Mouse (Mus musculus) splenic B cell, adult 2 months (primary cell): ENCODE data around the gene Gng5.

Experiments
- DNase-seq: peaks from one replicate; pipeline ENCODE4 v3.0.0-alpha.2; 2011; ENCODE audit warnings: low read depth, low spot score
- H3K27me3 ChIP-seq: 2 replicates; pipeline ENCODE4 v1.6.1; 2012; ENCODE audit warnings: mild to moderate bottlenecking, low read length, moderate library complexity, mixed read lengths; ENCODE audit not compliant: control insufficient read depth, poor library complexity, insufficient read depth, severe bottlenecking
- H3K36me3 ChIP-seq: 2 replicates; pipeline ENCODE4 v1.6.1; 2012; ENCODE audit warnings: mild to moderate bottlenecking, low read length, moderate library complexity, mixed read lengths; ENCODE audit not compliant: control insufficient read depth, poor library complexity, insufficient read depth, severe bottlenecking

The Gng5 gene

DNA sequence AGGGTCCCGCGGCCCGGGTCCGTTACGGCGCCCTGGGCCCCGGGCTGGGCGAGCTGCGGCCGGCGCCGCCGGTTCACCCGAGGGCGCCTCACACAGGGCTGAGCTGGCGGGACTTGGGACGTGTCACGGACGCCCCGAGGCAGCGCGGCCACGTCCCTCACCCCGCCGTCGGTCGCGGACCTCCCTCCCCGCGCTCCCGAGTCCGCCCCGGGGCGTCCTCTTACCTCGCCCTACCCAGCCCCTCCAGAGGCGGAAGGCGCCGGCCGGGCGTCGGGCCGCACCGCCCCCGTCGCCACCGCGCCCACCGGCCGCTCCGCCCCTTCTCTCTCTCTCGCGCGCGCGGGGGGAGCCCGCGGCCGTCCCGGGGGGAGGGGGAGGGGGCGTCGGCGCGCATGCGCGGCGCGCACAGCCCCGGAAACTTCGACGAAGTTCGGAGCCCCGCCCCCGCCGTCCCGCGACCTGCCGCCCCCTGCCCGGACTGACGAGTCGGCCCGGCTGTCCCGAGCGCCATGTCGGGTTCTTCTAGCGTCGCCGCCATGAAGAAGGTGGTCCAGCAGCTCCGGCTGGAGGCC is at the start of gene Gng5, which contains the start of gene Spata1:
TSS of gene Gng5 (plus strand) at position 377 of the 572 bp plus-strand sequence.
TSS of gene Spata1 (minus strand) at position 323 of the 572 bp plus-strand sequence.
- Histone ChIP-seq H3K27me3 (no peaks in the 10 kb centered on the region; the same call in 1 of the 2 replicates), H3K36me3 (peaks cover 2% of the 10 kb centered on the region; the same call in 1 of the 2 replicates)
- peak; percentile 94 for DNase-seq

DNA sequence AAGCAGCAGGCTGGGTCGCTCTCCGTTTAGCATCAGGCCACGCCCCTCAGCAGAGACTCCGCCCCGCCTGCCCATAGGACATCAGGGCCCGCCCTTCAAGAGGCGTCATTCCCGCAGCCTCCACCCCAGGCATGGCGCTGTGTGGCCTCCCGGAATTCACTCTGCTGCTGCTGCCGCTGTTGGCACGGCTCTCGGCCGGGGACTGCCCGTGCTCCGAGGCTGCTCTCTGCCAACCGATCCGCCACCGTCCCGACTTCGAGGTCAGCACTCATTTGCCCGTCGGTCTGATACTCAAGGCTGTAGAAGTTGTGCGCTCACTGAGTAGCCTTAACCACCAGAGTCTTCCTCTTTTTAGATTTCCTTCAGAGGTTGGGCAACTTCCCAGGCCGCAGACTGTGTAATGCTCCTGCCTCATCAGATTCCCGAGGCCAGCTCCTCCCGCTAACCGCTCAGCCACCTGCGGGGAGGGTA is 49.2 kb upstream of the Gng5 start:
- 0 out of 2 replicates have a peak, but pooled peaks cover 1% of the 10 kb centered on the region for H3K36me3 ChIP-seq
- DNase-seq = peak; percentile 91

DNA sequence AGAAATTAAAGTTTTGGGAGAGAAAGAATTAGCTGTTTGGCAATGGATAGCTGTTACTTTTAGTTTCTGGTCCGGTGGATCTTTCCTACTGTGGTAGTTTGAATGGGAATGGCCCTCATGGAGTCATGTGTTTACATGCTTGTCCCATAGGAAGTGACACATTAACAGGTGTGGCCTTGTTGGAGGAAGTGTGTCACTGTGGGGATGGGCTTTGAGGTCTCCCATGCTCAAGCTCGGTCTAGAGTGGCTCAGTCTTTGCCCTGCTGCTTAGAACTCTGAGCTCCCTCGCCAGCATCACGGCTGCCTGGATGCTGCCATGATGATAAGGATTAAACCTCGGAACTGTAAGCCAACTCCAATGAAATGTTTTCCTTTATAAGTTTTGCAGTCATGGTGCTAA is 48.2 kb upstream of the Gng5 start:
- peak; percentile 6 for DNase-seq
- Histone ChIP-seq H3K27me3 (no peaks in the 10 kb centered on the region), H3K36me3 (0 out of 2 replicates have a peak, but pooled peaks cover 1% of the 10 kb centered on the region)

More for the DNA sequence above, 49.2 kb upstream of the Gng5 start:
- no peaks in the 10 kb centered on the region for H3K27me3 ChIP-seq

DNA sequence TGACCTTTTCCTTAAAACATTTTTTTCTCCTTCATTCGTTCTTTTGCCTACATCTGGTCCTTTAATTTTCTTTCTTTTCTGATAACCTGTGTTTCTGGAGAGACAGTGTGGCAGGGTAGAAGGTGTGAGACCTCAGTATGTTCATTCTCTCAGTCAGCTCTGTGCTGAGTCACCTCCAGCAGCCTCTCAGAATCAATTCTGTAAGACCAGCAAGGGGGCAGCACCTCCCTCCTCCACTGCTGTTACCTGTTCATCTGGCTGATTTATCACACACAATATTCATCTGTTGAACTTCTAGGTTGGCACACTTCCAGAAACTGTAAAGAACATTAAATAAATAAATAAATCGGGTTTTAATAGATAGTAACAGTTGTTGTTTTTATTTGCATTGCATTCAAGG is 36.7 kb upstream of the Gng5 start:
- Histone ChIP-seq H3K36me3 (no peaks in the 10 kb centered on the region), H3K27me3 (no peaks in the 10 kb centered on the region)
- no peak for DNase-seq

DNA sequence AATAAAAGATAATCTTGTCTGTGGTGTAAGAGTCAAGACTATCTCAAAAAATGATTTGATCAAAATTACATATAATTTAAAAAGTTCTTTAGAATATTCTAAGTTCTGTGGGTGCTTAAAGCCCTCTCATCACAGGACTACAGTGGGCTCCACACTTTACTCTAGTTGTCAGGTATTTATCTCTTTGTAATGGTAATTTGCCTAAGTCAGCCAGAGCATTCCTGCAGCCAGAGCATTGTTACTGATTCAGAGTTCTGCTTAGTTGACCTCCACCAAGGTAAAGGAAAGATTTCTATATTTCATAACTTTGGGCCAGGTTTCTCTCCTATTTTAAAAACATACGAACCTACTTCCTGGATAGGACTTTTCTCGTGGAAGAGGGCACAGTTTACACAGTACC is 30.4 kb upstream of the Gng5 start:
- no peak for DNase-seq
- H3K36me3 ChIP-seq = no peaks in the 10 kb centered on the region
- no peaks in the 10 kb centered on the region for H3K27me3 ChIP-seq

DNA sequence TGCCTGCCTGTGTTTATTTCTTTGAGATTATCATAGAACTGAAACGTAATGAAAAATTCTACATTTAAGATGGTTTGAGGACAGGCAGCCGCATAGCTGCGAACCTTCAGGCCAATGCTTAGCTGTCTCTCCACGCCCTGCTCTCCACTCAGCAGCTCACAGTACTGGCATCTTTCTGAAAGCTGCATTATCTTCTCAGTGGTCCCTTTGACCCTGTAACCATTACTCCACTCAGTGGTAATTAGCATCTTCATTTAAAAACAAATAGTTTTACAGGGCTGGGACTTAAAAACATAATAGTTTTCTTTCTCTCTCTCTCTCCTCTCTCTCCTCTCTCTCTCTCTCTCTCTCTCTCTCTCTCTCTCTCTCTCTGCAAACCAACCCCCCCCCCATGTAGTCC is 26.9 kb upstream of the Gng5 start:
- Histone ChIP-seq H3K36me3 (no peaks in the 10 kb centered on the region), H3K27me3 (no peaks in the 10 kb centered on the region)
- no peak for DNase-seq

DNA sequence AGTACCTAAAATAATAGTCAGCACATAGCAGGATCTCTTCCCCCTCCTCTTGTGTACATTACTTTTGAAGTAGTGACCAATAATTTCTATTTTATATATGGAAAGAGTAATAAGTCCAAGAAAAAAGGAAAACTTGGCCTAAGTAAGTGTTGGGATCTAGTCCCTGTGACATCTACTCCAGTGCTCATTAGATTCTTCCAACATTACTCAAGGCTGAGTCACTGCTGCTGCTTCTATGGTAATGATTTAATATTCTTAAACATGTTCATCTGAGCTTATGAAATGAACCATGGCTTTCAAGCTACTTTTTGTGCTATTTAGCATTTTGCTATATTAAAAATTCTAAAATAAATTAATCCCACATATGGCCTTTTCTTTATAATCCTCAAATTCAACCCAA is 25.9 kb upstream of the Gng5 start:
- no peak for DNase-seq
- no peaks in the 10 kb centered on the region for H3K36me3 ChIP-seq

DNA sequence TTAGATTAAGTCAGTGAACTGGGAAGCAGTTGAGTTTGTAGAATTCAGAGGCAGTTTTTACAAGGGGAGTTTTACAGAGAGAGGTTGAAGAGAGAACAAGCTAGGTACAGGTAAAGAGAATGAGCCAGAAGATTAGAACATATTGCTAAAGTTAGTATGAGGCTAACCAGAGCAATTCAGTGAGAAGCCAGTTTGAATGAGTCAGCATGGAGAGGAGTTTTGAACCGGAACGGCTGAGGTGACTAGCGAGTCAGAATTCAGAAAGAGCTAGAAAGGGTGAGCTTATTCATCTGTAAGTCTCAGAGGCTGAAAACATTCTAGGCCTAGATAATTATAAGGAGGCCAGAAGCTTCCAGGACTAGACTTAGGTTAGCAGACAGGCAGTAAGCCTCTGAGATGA is 25.2 kb upstream of the Gng5 start:
- Histone ChIP-seq H3K27me3 (no peaks in the 10 kb centered on the region), H3K36me3 (no peaks in the 10 kb centered on the region)
- no peak for DNase-seq

More for the DNA sequence above, 25.9 kb upstream of the Gng5 start:
- no peaks in the 10 kb centered on the region for H3K27me3 ChIP-seq

DNA sequence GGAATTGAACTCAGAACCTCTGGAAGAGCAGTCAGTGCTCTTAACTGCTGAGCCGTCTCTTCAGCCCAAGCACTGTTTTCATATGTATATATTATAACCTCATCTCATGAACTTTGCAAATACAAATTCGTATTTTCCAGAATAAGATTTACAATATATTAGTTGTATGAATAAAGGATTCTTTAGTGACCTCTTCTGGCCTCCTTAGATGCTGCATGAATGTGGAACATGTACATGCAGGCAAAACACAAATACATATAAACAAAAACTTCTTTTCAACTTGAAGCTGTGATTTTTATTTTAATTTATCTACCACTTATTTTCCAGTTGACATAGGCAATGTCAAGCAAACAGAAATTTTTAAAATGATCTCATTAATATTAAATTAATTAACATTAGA is 17.6 kb upstream of the Gng5 start:
- no peaks in the 10 kb centered on the region for H3K27me3 ChIP-seq
- H3K36me3 ChIP-seq = peaks cover 2% of the 10 kb centered on the region; the same call in 1 of the 2 replicates
- no peak for DNase-seq

DNA sequence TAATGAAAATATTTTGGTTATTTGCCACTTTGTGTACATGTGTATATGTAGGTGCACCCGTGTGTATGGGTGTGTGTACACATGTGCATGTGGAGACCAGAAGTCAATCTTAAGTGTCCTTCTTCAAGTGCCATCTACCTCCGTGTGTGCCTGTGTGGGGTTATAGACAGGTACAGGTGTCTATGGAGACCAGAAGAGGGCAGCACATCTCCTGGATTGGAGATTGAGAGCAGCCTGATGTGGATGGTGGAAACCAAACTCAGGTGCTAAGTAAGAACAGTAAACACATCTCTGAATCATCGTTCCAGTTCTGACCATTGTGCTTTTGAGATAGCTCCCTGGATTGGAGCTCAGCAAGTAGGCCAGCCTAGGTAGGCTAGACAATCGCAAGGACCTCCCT is 13.1 kb upstream of the Gng5 start:
- DNase-seq = no peak
- Histone ChIP-seq H3K36me3 (peaks cover 2% of the 10 kb centered on the region; the same call in 1 of the 2 replicates), H3K27me3 (no peaks in the 10 kb centered on the region)

DNA sequence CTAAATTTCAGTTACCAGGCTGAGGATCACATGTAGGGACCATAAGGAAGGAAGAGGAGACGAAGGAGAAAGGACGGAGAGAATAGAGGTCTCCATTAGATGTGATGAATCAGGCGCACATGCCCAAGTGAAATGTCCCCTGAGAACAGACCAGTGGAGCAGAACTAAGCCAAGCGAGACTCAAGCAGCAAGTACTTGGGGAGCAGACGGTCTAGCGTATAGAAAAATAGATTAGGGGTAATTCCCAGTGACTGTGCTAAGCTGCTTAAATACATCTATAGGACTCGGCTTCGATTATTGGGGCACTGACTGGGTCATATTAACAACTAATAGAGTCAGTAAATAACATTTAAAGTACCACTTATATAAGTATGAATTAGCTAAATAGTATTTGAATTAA is 4.7 kb upstream of the Gng5 start:
- Histone ChIP-seq H3K27me3 (no peaks in the 10 kb centered on the region; the same call in 1 of the 2 replicates), H3K36me3 (no peaks in the 10 kb centered on the region)
- peak; percentile 10 for DNase-seq

DNA sequence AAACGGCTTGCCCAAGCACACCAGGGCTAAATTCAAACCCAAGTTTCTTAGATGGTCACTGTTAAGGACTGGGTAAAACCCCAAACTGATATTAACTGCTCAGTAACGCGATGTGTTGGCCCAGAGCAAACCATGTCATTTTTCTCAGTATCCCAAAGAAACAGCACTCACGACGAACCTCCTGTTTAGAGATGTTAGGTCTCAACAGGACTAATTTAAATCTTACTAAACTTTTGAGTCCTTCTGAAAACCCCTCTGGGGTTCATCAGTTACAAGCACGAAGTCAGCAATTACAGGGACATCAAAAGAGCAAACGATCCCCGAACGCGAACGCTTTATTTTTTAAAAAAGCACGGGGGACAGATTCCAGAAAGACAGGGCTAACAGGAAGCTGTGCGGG is 618 bp upstream of the Gng5 start:
- H3K36me3 ChIP-seq = peaks cover 2% of the 10 kb centered on the region; the same call in 1 of the 2 replicates
- no peak for DNase-seq
- no peaks in the 10 kb centered on the region; the same call in 1 of the 2 replicates for H3K27me3 ChIP-seq

DNA sequence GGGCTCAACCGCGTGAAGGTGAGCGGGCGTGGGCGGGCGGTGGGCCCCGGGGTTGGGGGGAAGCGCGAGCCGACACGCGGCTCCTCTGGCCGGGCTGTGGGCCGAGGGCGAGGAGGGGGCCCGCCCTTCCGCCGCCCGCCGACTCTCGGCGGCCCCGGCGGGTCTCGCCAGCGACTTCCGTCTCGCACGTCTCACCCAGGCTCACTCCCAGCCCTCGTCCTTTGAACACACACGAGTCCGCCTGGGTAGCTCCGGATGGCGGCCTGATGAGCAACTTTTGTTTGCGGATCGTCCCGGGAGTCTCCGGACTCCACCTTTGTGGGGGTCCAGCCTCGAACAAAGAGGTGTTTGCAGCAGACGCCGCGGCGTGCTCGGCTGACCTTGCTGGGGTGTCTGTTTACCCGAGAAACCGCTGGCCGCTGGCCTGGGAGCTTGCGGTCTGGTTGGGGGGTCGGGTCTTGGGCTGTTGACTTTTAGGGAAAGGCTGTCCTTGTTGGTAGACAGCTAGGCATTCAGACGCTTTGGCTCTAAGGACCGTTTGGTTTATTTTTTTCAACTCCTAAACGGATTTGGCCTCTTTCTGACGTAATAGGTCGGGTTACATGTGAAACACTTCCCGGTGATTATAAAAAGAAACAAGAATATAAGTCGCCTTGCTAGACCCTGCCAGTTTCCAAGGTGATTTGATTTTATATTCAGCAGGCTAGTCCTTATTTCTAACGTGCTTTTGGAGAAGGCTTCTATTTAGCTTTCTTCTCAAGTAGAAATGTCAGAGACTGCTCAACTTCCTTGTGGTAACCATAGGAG is 599 bp downstream of the Gng5 start:
- Histone ChIP-seq H3K36me3 (peaks cover 2% of the 10 kb centered on the region; the same call in 1 of the 2 replicates), H3K27me3 (no peaks in the 10 kb centered on the region; the same call in 1 of the 2 replicates)
- peak; percentile 63 for DNase-seq

DNA sequence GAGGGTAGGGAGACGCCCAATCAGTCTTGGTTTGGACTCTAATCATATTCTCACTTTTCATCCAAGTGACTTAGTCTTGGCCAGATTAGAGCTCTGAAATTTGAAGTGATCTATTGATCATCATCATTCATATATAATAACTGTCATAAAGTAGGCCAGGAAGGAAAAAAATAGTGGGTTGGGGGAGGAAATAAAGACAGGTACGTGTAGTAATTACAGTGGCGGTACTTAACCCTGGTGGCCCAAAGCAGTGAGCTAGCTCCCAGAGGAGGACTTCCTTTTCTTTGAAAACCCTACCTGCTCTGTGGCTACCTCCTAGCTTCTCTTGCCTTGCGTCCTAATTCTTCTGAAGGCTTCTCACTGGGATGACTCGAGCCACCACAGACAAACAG is 1.2 kb downstream of the Gng5 start:
- Histone ChIP-seq H3K27me3 (no peaks in the 10 kb centered on the region; the same call in 1 of the 2 replicates), H3K36me3 (peaks cover 3% of the 10 kb centered on the region; the same call in 1 of the 2 replicates)
- DNase-seq = peak; percentile 19

DNA sequence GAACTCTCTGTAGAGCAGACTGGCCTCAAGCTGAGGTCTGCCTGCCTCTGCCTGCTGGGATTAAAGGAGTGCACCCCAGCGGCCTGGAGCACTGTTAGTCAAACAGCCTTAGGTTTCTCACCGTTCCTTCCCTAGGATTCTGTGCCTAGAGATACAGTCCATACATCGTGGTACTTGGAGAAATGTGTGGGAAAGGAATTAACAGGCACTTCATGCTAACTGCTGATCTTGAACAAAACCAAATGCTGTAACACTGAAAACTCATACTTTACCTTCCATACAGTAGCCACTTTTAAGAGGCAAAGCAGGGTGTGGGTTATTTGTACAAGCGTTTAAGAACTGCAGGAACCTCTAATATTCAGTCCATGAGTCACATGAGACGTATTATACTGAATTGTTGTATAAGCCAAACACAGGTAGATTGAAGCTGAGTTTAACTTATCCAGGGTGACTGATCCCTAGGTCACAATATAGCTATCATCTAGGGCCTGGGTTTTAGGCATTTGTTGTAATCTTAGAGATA is 2.1 kb downstream of the Gng5 start:
- H3K36me3 ChIP-seq = peaks cover 7% of the 10 kb centered on the region
- no peaks in the 10 kb centered on the region for H3K27me3 ChIP-seq
- no peak for DNase-seq
